Mouse (Mus musculus) erythroid progenitor cell, adult 5-6 weeks (primary cell): Measurements from ENCODE around the gene Map4k5. TPM values are rescaled to one million over a fixed set of nuclear protein-coding genes. Genes with fewer than 3 reads are reported as not detected.

Experiments
- ATAC-seq: replicated peaks from 2 replicates; pipeline ENCODE4 v1.8.0; 2016; ENCODE audit warnings: moderate number of reproducible peaks, mild to moderate bottlenecking, moderate TSS enrichment, inconsistent platforms; ENCODE audit not compliant: poor library complexity, low FRiP score, severe bottlenecking
- total RNA-seq, 2 experiments: library from RNA; stranded (forward) in 1 of 2; stranded (reverse) in 1 of 2; fragments of 150-400 nt in 1 of 2; fragments of 186-747, 209-891 nt in 1 of 2; gene quantifications; 2 replicates each; pipeline versions ENCODE4 v1.2.3 to v1.2.4; 2015 to 2017; ENCODE audit warnings: low replicate concordance in 2 of 2

Map4k5 gene
- total RNA-seq, 2 experiments from 2014 or later, result 224 to 300 TPM

- no peak for ATAC-seq
These were observed 133.0 kb downstream of the Map4k5 start for GRCm38 (mm10) chr12:69760014-69760413.

- peak; percentile 69 for ATAC-seq
These were observed 133.6 kb downstream of the Map4k5 start for GRCm38 (mm10) chr12:69759267-69759885.

- peak; percentile 21; the same call in 1 of the 2 replicates for ATAC-seq
These were observed 134.5 kb downstream of the Map4k5 start for GRCm38 (mm10) chr12:69758221-69759185.

GRCm38 (mm10) chr12:69757418-69758141 is 135.4 kb downstream of the Map4k5 start:
- ATAC-seq, result peak; percentile 86

- no peak for ATAC-seq
These were observed 137.0 kb downstream of the Map4k5 start for GRCm38 (mm10) chr12:69756015-69756414.

GRCm38 (mm10) chr12:69753936-69754335 is 139.1 kb downstream of the Map4k5 start:
- ATAC-seq, result no peak

Other genes starting within 250 kb of the Map4k5 start
- 38.6 and 77.5 TPM in 2 replicates for gene Sos2, start 211.3 kb downstream of the Map4k5 start, total RNA-seq (2015; ENCODE audit: low replicate concordance)
- 28.5 and 42.0 TPM in 2 replicates for gene Sos2, start 211.3 kb downstream of the Map4k5 start, total RNA-seq (2017; ENCODE audit: low replicate concordance)
- 3.2 and 8.8 TPM in 2 replicates for gene L2hgdh, start 168.3 kb downstream of the Map4k5 start, total RNA-seq (2015; ENCODE audit: low replicate concordance)
- gene L2hgdh, start 168.3 kb downstream of the Map4k5 start, total RNA-seq (2017; ENCODE audit: low replicate concordance), result 4.1 and 7.7 TPM in 2 replicates
- 14.4 and 32.7 TPM in 2 replicates for gene Atp5s, start 168.2 kb downstream of the Map4k5 start, total RNA-seq (2015; ENCODE audit: low replicate concordance)
- gene Atp5s, start 168.2 kb downstream of the Map4k5 start, total RNA-seq (2017; ENCODE audit: low replicate concordance), result 8.8 and 22.2 TPM in 2 replicates
- 8.0 and 15.9 TPM in 2 replicates for gene Cdkl1, start 101.9 kb downstream of the Map4k5 start, total RNA-seq (2015; ENCODE audit: low replicate concordance)
- gene Cdkl1, start 101.9 kb downstream of the Map4k5 start, total RNA-seq (2017; ENCODE audit: low replicate concordance), result 11.2 and 36.3 TPM in 2 replicates
- 6.1 and 12.6 TPM in 2 replicates for gene Atl1, start 586 bp downstream of the Map4k5 start, total RNA-seq (2015; ENCODE audit: low replicate concordance)
- gene Atl1, start 586 bp downstream of the Map4k5 start, total RNA-seq (2017; ENCODE audit: low replicate concordance), result 11.7 and 25.8 TPM in 2 replicates
- 144 and 186 TPM in 2 replicates for gene Sav1, start 93.8 kb upstream of the Map4k5 start, total RNA-seq (2015; ENCODE audit: low replicate concordance)
- gene Sav1, start 93.8 kb upstream of the Map4k5 start, total RNA-seq (2017; ENCODE audit: low replicate concordance), result 87.7 and 131 TPM in 2 replicates
- gene Nin, start 220.5 kb upstream of the Map4k5 start, total RNA-seq (2015; ENCODE audit: low replicate concordance), result 16.2 and 36.0 TPM in 2 replicates
- gene Nin, start 220.5 kb upstream of the Map4k5 start, total RNA-seq (2017; ENCODE audit: low replicate concordance), result 22.6 and 30.4 TPM in 2 replicates